Mouse (Mus musculus) MEL (cell line): ENCODE results near the gene Iqck. TPM values are rescaled to one million over a fixed set of nuclear protein-coding genes. Genes with fewer than 3 reads are reported as not detected.

ENCODE experiments used
- DNase-seq: peaks from one replicate; pipeline ENCODE4 v3.0.0; 2011; ENCODE audit warnings: low read depth, low spot score
- H3K27ac ChIP-seq: 2 replicates; pipeline ENCODE4 v1.5.1; 2012; ENCODE audit warnings: low read depth, mild to moderate bottlenecking, control low read depth, low read length, moderate library complexity; ENCODE audit not compliant: control insufficient read depth
- H3K27me3 ChIP-seq, 2 experiments: fragments of 150-350 bp in 1 of 2; sonication (generic) in 1 of 2; 2 replicates each; pipeline ENCODE4 v1.6.1; 2012; ENCODE audit warnings: low read length in 2 of 2, mild to moderate bottlenecking in 2 of 2, improper control_type of control experiment in 1 of 2, moderate library complexity in 1 of 2; ENCODE audit not compliant: insufficient read depth in 2 of 2, control insufficient read depth in 1 of 2
- H3K36me3 ChIP-seq, 2 experiments: 2 replicates each; pipeline ENCODE4 v1.6.1; 2012 to 2014; ENCODE audit warnings: low read length in 2 of 2, improper control_type of control experiment in 1 of 2, inconsistent platforms in 1 of 2, mild to moderate bottlenecking in 1 of 2; ENCODE audit not compliant: insufficient read depth in 2 of 2, control insufficient read depth in 1 of 2
- H3K4me1 ChIP-seq, 2 experiments: fragments of 150-350 bp in 1 of 2; sonication (generic) in 1 of 2; 2 replicates each; pipeline ENCODE4 v1.6.1; 2012; ENCODE audit warnings: low read length in 2 of 2, improper control_type of control experiment in 1 of 2, mild to moderate bottlenecking in 1 of 2; ENCODE audit not compliant: insufficient read depth in 2 of 2, control insufficient read depth in 1 of 2
- H3K4me3 ChIP-seq, 2 experiments: fragments of 150-350 bp in 1 of 2; sonication (generic) in 1 of 2; 2 replicates each; pipeline ENCODE4 v1.5.1; 2012; ENCODE audit warnings: low read depth in 2 of 2, low read length in 2 of 2, mild to moderate bottlenecking in 2 of 2, moderate library complexity in 2 of 2, control low read depth in 1 of 2, improper control_type of control experiment in 1 of 2; ENCODE audit not compliant: control insufficient read depth in 1 of 2, insufficient read depth in 1 of 2
- H3K79me2 ChIP-seq: 2 replicates; pipeline ENCODE4 v1.6.1; 2012; ENCODE audit warnings: mild to moderate bottlenecking, low read length, moderate library complexity; ENCODE audit not compliant: control insufficient read depth, poor library complexity, insufficient read depth
- H3K9ac ChIP-seq: 2 replicates; pipeline ENCODE4 v1.6.1; 2012; ENCODE audit warnings: low read depth, mild to moderate bottlenecking, control low read depth, low read length, moderate library complexity; ENCODE audit not compliant: control insufficient read depth, poor library complexity, severe bottlenecking
- H3K9me3 ChIP-seq: fragments of 150-350 bp; sonication (generic); replicated peaks from 2 replicates; pipeline ENCODE4 v1.6.1; 2012; ENCODE audit warnings: mild to moderate bottlenecking, low read length, improper control_type of control experiment, moderate library complexity; ENCODE audit not compliant: insufficient read depth
- CTCF ChIP-seq, 3 experiments: IDR thresholded peaks in 2 of 3; conservative IDR thresholded peaks in 1 of 3; 2 replicates each; pipeline ENCODE4 v1.5.1; 2011 to 2012; ENCODE audit warnings: low read length in 3 of 3, low read depth in 2 of 3, mild to moderate bottlenecking in 2 of 3, improper control_type of control experiment in 1 of 3, inconsistent platforms in 1 of 3, mixed read lengths in 1 of 3, moderate library complexity in 1 of 3; ENCODE audit not compliant: control insufficient read depth in 1 of 3, insufficient read depth in 1 of 3, poor library complexity in 1 of 3, severe bottlenecking in 1 of 3
- E2F4 ChIP-seq: IDR thresholded peaks from 2 replicates; pipeline ENCODE4 v1.6.1; 2011; ENCODE audit warnings: low read depth, low read length, improper control_type of control experiment, borderline replicate concordance
- ETS1 ChIP-seq: IDR thresholded peaks from 2 replicates; pipeline ENCODE4 v1.6.1; 2012; ENCODE audit warnings: low read depth, mild to moderate bottlenecking, inconsistent platforms, low read length, improper control_type of control experiment, moderate library complexity
- GABPA ChIP-seq: IDR thresholded peaks from 2 replicates; pipeline ENCODE4 v1.6.1; 2012; ENCODE audit warnings: low read depth, mild to moderate bottlenecking, inconsistent platforms, low read length, improper control_type of control experiment, moderate library complexity
- JUND ChIP-seq: IDR thresholded peaks from 2 replicates; pipeline ENCODE4 v1.6.1; 2011; ENCODE audit warnings: low read depth, mild to moderate bottlenecking, improper control_type of control experiment, low read length
- MAFK ChIP-seq: IDR thresholded peaks from 2 replicates; pipeline ENCODE4 v1.6.1; 2011; ENCODE audit warnings: low read depth, mild to moderate bottlenecking, low read length, improper control_type of control experiment, borderline replicate concordance
- MAZ ChIP-seq: IDR thresholded peaks from 2 replicates; pipeline ENCODE4 v1.6.1; 2012; ENCODE audit warnings: low read depth, mild to moderate bottlenecking, inconsistent platforms, low read length, improper control_type of control experiment
- MEF2A ChIP-seq: IDR thresholded peaks from 2 replicates; pipeline ENCODE4 v1.6.1; 2014; ENCODE audit warnings: low read depth, mild to moderate bottlenecking, inconsistent platforms, low read length, improper control_type of control experiment; ENCODE audit not compliant: poor library complexity, insufficient replicate concordance, severe bottlenecking; ENCODE audit errors: extremely low read depth
- MYC ChIP-seq: IDR thresholded peaks from 2 replicates; pipeline ENCODE4 v1.6.1; 2011; ENCODE audit warnings: low read depth, mild to moderate bottlenecking, low read length, improper control_type of control experiment, moderate library complexity
- NELFE ChIP-seq: IDR thresholded peaks from 2 replicates; pipeline ENCODE4 v1.6.1; 2011; ENCODE audit warnings: low read depth, low read length, improper control_type of control experiment
- POLR2AphosphoS2 ChIP-seq: IDR thresholded peaks from 2 replicates; pipeline ENCODE4 v1.6.1; 2011; ENCODE audit warnings: low read length, improper control_type of control experiment
- POLR2AphosphoS5 ChIP-seq: IDR thresholded peaks from 2 replicates; pipeline ENCODE4 v1.6.1; 2012; ENCODE audit warnings: low read depth, borderline replicate concordance, mild to moderate bottlenecking, inconsistent platforms, low read length, moderate library complexity, mixed read lengths
- RCOR1 ChIP-seq: IDR thresholded peaks from 2 replicates; pipeline ENCODE4 v1.6.1; 2012; ENCODE audit warnings: low read depth, mild to moderate bottlenecking, inconsistent platforms, low read length, improper control_type of control experiment
- SIN3A ChIP-seq: IDR thresholded peaks from 2 replicates; pipeline ENCODE4 v1.6.1; 2012; ENCODE audit warnings: low read length, improper control_type of control experiment, inconsistent platforms
- USF2 ChIP-seq, 2 experiments: IDR thresholded peaks; 2 replicates each; pipeline ENCODE4 v1.6.1; 2011 to 2012; ENCODE audit warnings: improper control_type of control experiment in 2 of 2, low read length in 2 of 2, borderline replicate concordance in 1 of 2, inconsistent platforms in 1 of 2, low read depth in 1 of 2, mild to moderate bottlenecking in 1 of 2; ENCODE audit not compliant: insufficient read depth in 1 of 2
- polyA plus RNA-seq, 2 experiments: library from polyadenylated mRNA; stranded (reverse) in 1 of 2; unstranded in 1 of 2; fragments of >175 nt in 1 of 2; fragments of >200 nt in 1 of 2; gene quantifications; 2 replicates each; pipeline versions ENCODE4 v1.2.1 to v1.2.4; 2012; ENCODE audit warnings: low replicate concordance in 2 of 2, low read depth in 1 of 2; ENCODE audit not compliant: insufficient read length in 2 of 2, insufficient read depth in 1 of 2, missing spikeins in 1 of 2
- total RNA-seq: library from RNA; depleted of rRNA; stranded (reverse); fragments of 300-350 nt; gene quantifications from 2 replicates; pipeline ENCODE4 v1.2.3, GENCODE M21; 2012

Gene Iqck
- total and polyA plus RNA-seq, 3 experiments: 0.39 to 0.40 TPM; not detected in 1

- no peaks in the 10 kb centered on the region for H3K9me3 ChIP-seq
- H3K79me2 ChIP-seq: no peaks in the 10 kb centered on the region
- no peak overlapping the region for H3K9ac ChIP-seq
- H3K36me3 ChIP-seq: no peaks in the 10 kb centered on the region
- no peak overlapping the region for H3K4me3 ChIP-seq
- no peak for TF ChIP-seq MAZ
- TF ChIP-seq ETS1: no peak
- no peak for TF ChIP-seq E2F4
- no peak for TF ChIP-seq JUND
- TF ChIP-seq NELFE: no peak
- no peak for TF ChIP-seq SIN3A
- no peak for TF ChIP-seq CTCF (IDR thresholded peaks at IDR 0.05 in 2 of 3, conservative IDR thresholded peaks at IDR 0.05 in 1 of 3; ENCODE audit: control insufficient read depth in 1 of 3, insufficient read depth in 1 of 3, low read depth in 2 of 3, low read length in 3 of 3, poor library complexity in 1 of 3, severe bottlenecking in 1 of 3)
- no peak for TF ChIP-seq MAFK
- no peak for TF ChIP-seq MEF2A
- TF ChIP-seq, all 39 proteins: peak for 0
- H3K27ac ChIP-seq: no peak overlapping the region
- no peak for DNase-seq
- H3K4me1 ChIP-seq: no peaks in the 10 kb centered on the region
- no peaks in the 10 kb centered on the region; a peak in 1 of 4 replicates for H3K27me3 ChIP-seq
Observed at GRCm38 (mm10) chr7:118992080-118992560, 136.6 kb downstream of the Iqck start.

GRCm38 (mm10) chr7:118992623-118993405 lies 137.3 kb downstream of the Iqck start:
- no peak overlapping the region for H3K4me3 ChIP-seq
- no peaks in the 10 kb centered on the region; a peak in 1 of 4 replicates for H3K27me3 ChIP-seq
- no peak for TF ChIP-seq RCOR1
- no peak for TF ChIP-seq GABPA
- TF ChIP-seq POLR2AphosphoS2: no peak
- TF ChIP-seq MAZ: no peak
- no peak for TF ChIP-seq POLR2AphosphoS5
- TF ChIP-seq USF2 (IDR thresholded peaks at IDR 0.05; ENCODE audit: borderline replicate concordance in 1 of 2, insufficient read depth in 1 of 2, low read depth in 1 of 2, low read length in 2 of 2): no peak
- TF ChIP-seq MYC: no peak
- no peak for DNase-seq
- no peak overlapping the region for H3K27ac ChIP-seq
- no peaks in the 10 kb centered on the region for H3K79me2 ChIP-seq
- no peak overlapping the region for H3K9ac ChIP-seq
- no peaks in the 10 kb centered on the region for H3K36me3 ChIP-seq
- H3K4me1 ChIP-seq: no peaks in the 10 kb centered on the region
- H3K9me3 ChIP-seq: no peaks in the 10 kb centered on the region
